Mouse (Mus musculus): ENCODE results near the gene Cbx6.

The Cbx6 gene

GRCm38 (mm10) chr15:79801646-79802045, 32.8 kb downstream of the Cbx6 start:
- DNase-seq, result no peak

GRCm38 (mm10) chr15:79800701-79801100, 33.8 kb downstream of the Cbx6 start:
- no peak for DNase-seq

DNA sequence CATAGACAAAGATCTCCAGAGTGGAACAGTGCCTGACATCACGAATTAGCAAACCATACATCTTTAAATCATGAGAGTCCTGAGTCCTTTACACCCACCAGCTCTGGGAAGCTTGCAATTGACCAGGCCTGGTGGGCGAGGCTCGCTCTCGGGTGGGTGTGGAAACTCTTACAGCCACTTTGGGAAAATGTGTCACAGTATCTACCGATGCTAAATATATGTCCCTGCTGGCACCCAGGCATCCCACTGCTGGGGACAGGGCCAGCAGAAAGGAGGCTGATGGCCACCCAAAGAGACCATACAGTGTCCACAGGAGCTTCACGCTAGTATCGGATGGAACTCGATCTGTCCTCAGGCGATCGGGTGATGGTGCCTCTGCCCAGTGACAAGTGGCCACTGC, 35.9 kb downstream of the Cbx6 start:
- no peak for DNase-seq

DNA sequence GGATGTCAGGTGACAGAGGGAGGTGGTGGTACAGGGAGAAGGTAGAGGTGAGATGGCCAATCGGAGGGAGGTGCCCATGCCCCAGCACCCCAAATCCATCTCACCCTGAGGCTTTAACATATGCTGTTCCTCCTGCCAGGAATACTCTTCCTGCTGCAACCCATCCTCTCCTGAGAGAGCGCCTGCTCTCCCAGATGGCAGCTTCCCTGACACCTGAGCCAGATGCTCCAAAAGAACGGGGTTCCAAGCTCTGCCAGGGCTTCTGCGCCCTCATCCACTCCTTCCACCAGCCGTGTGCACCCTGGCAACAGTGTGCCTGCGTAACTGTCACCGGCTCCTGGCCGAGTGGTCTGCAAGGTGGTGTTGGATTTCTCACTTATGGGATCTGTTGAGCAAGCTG, 36.8 kb downstream of the Cbx6 start:
- no peak for DNase-seq

DNA sequence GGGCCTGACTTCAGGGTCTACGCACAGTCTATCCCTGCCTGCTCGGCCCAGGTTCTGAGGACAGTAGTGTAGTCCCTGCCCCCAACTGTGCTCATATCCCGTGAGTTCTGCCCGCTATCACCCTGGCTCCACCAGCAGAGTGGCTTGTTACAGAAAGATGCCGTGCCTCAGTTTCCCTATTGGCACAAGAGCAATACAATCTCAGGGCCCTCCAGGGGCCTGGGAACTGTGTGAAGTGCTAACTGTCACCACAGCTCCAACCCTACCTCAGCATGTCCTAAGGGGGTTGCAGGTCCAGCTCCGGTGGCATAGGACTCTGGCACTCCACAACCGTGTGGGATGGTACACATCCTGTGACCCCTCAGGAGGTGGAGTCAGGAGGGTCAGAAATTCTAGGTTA, 37.4 kb downstream of the Cbx6 start:
- no peak for DNase-seq

GRCm38 (mm10) chr15:79796256-79796655, 38.2 kb downstream of the Cbx6 start:
- no peak for DNase-seq

DNA sequence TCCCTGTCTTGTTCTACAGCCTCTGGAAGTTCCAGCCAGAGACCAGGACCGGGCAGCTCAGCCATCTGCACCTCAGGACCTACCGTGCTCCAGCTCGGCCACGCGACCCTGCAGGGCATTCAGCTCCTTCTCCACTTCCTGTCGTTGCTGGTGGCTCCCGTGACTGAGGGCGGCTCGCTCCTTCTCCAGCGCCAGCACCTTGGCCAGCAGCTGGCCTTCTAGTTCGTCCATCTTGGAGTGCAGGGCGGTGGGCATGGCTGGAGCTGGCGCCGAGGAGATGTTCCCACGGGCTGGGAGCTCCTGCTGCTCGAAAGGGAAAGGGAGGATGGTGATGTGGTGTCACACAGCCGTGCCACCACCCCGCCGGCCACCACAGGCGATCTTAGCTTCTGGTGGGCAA, 40.3 kb downstream of the Cbx6 start:
- DNase-seq, result no peak

- DNase-seq, result no peak
Measured at GRCm38 (mm10) chr15:79793076-79793475, 41.4 kb downstream of the Cbx6 start.

- DNase-seq, result peak; percentile 56
Measured at GRCm38 (mm10) chr15:79792455-79792854, 42.0 kb downstream of the Cbx6 start.

- peak; percentile 58 for DNase-seq
Measured at GRCm38 (mm10) chr15:79791502-79791901, 43.0 kb downstream of the Cbx6 start.

GRCm38 (mm10) chr15:79790905-79791304, 43.6 kb downstream of the Cbx6 start:
- DNase-seq, result no peak

DNA sequence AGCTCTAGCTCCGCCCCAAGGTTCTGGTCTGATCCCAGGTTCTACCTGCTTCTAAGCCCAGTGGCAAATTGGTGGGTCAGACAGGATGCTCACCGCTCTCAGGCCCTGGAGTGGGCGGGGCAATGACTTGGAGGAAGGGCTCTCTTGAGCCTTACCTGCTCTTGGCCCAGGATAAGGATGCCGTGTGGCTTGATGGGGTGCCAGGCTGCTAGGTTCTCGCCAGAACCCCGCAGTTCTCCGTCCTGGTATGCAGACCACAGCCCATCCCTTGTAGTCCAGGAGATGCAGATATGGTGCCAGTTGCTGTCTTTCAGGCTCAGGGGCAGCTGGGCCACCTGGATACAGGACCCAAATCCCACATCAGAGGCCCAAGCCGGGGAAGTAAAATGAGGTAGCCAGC, 44.4 kb downstream of the Cbx6 start:
- DNase-seq, result no peak

DNA sequence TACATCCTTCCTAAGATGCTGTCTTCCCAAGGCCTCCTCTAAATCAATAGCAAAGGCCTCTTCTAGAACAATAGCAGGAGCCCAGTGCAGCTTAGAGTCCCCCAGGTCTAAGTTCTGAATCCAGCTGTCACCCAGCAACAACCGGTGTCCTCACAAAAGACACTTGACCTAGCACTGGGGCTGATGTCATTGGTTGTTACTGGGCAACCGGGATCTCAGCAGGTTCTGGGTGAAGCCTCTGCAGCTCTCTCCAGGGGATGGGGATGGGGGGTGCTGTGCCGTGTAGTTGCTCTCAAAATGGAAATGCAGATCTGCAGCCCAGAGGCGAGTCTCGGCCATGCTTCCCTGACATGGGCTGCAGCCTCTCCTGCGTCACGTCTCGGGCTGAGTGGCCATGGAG, 46.7 kb downstream of the Cbx6 start:
- no peak for DNase-seq

DNA sequence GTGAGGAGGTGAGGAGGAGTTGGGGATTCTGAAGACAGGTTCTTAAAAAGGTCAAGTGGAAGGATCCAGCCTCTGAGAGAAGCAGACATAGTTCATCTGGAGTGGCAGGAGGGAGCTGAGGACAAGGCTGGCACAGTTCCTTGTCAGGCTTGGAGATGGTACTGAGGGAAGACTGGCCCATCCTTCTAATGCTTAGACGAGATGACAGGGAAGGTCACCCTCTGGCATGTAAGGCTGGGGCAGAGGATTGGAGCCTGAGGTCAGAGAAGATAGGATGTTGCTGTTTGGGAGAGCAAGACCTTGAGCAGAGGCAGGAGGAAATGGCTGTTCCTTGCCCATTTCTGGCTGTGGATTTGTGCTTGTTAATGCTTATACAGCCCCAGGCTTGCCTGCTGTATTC, 49.4 kb downstream of the Cbx6 start:
- DNase-seq, result no peak

DNA sequence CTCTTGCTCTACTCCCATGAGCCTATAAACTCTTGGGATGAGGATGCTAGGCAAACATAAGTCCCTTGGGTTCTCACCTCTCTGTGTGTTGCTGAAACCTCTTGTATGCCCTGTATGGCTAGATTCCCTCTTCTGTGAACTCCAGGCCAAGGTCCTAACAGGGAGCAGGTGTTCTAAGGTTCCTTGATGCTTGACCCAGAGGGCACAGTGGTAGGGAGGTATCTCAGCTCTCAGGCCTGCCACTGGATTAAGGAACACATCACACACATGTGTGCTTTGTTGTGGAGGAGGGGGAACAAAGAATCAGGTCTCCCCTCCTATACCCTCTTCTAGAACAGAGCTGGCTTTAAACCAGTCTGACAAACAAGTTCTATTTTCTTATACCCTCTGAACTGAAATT, 56.7 kb downstream of the Cbx6 start, which contains the start of gene Dnal4:
Dnal4 (minus strand) TSS at position 101 of the 400 bp plus-strand sequence.
- DNase-seq, result no peak

DNA sequence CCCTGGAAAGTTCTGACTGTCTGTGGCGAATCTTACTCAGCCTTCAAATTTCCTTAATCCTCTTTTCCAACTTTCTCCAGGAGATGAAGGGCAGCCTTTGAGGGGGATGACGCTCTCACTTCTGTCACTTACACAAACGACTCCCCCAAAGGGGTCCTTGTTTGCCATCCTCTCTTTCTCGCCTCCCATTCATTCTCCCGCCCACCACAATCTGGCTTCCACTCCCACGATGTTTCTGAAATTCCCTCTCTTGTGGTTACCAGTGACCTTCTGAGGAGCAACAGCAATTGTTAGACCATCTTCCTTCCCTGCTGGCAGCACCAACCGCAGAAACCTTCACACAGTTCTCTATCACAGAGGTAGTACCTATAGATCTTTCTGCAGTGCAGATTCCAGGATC, 58.8 kb downstream of the Cbx6 start:
- DNase-seq, result no peak

DNA sequence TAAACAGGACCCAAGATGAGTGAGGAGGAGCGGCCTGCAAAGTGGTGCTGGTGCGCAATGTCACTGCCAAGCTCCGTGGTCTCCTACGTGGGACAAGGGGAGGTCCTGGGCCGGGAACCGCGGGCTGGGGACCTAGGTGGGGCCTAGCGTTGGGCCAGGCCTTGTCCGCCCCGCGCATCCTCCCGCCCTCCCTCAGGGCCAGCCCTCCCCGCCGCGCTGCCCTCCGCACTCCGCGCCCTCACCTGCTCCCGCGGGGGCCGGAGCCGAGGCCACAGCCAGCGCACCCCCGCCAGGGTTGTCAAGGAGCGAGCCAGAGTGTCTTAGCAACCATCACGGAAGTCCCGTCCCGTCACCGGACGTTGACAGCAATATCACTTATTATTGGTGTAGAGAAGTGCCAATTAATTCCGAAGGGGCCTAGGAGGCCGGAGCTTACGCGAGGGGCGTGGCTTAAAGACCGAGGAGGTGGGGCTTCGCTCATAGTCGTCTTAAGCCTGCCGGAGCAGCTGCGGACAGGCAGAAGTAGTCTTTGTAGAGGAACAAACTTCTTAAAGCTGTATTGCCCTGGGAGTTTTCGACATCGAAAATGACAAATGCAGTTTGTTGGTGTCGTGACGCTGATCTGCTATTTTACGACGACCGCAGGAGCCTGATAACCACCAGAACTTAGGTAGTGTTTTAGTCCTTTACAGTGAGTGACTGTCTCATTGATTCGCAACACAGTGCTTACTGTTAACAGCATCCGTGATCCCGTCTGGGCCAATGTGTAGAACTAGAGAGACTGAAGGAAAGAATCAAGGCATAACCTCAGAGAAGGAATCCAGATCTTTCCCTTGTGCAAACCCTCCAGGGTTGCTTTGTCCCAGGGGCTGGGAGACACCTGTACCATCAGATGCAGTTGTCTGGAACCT, 60.1 kb downstream of the Cbx6 start:
- peak; percentile 94 for DNase-seq
